Mouse (Mus musculus) kidney, adult 2 months (tissue): ENCODE data around the gene Lipo2.
"Not testable (repeated sequence)": the region's sequence is repeated elsewhere in the genome, so short reads cannot be mapped to it uniquely, and the experiment has no call there.

Experiments used
- CTCF ChIP-seq: fragments of 200-500 bp; conservative IDR thresholded peaks from 2 replicates; pipeline ENCODE4 v1.5.1; 2011; ENCODE audit warnings: low read depth, mild to moderate bottlenecking, control low read depth, low read length, moderate library complexity, mixed read lengths; ENCODE audit not compliant: insufficient read depth, insufficient read length
- POLR2A ChIP-seq: fragments of 200-500 bp; IDR thresholded peaks from one replicate; pipeline ENCODE4 v1.6.1; 2011; ENCODE audit warnings: low read depth, low read length, control low read depth

DNA sequence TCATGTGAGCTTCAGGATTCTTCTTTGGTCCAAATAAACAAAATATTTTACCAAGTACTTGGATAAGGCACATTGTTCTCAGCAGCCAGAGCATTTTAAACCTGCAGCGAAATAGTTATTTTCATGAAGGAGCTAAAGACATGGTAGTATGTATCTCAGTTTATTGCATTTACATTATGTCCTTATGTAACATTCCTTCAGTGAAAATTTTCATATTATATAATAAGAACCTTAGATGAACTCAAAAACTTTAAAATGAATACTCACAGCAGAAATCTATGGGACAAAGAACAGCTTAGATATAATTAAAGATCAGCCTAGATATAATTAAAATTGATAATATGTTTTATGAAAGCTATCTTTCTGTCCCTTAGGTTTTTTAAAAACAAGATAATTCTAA lies at the start of gene Lipo2:
- not testable (repeated sequence) for TF ChIP-seq POLR2A, CTCF
